Mouse (Mus musculus) testis, adult 2 months (tissue): Measurements from ENCODE around the gene Tmed10.

Experiments used
- CTCF ChIP-seq: fragments of 200-500 bp; IDR thresholded peaks from 2 replicates; pipeline ENCODE4 v1.5.1; 2012; ENCODE audit warnings: low read depth, mild to moderate bottlenecking, inconsistent platforms, low read length, moderate library complexity; ENCODE audit not compliant: control insufficient read depth, insufficient read depth, insufficient replicate concordance
- POLR2A ChIP-seq: fragments of 200-500 bp; IDR thresholded peaks from 2 replicates; pipeline ENCODE4 v1.6.1; 2012; ENCODE audit warnings: low read depth, mild to moderate bottlenecking, inconsistent platforms, low read length, moderate library complexity; ENCODE audit not compliant: control insufficient read depth

- TF ChIP-seq POLR2A (no peak), CTCF (no peak)
These were observed 12.1 kb downstream of the Tmed10 start for GRCm38 (mm10) chr12:85362510-85362909.
